Mouse (Mus musculus) megakaryocyte, embryonic 14.5 days (primary cell): ENCODE data around the gene Map1lc3b. TPM values are rescaled to one million over a fixed set of nuclear protein-coding genes. Genes with fewer than 3 reads are reported as not detected.

Source experiments
- H3K27me3 ChIP-seq: replicated peaks from 2 replicates; pipeline ENCODE3; 2012; ENCODE audit warnings: inconsistent platforms
- H3K36me3 ChIP-seq: replicated peaks from 2 replicates; pipeline ENCODE3; 2012; ENCODE audit warnings: low read length, inconsistent platforms, mixed read lengths
- H3K4me1 ChIP-seq: 2 replicates; pipeline ENCODE4 v1.6.1; 2012; ENCODE audit warnings: inconsistent platforms
- H3K4me3 ChIP-seq: replicated peaks from 2 replicates; pipeline ENCODE3; 2012; ENCODE audit warnings: moderate library complexity, mild to moderate bottlenecking, inconsistent platforms
- H3K9me3 ChIP-seq: 2 replicates; pipeline ENCODE4 v1.6.1; 2012; ENCODE audit warnings: inconsistent platforms
- FLI1 ChIP-seq: IDR thresholded peaks from 2 replicates; pipeline ENCODE4 v1.6.1; 2012; ENCODE audit warnings: low read length, inconsistent platforms, mixed read lengths
- GATA1 ChIP-seq: IDR thresholded peaks from 3 replicates; pipeline ENCODE4 v1.6.1; 2012; ENCODE audit warnings: mixed read lengths, low read length, inconsistent platforms, borderline replicate concordance
- polyA plus RNA-seq: library from polyadenylated mRNA; stranded (reverse); fragments of >175 nt; gene quantifications from 2 replicates; pipeline ENCODE4 v1.2.3, GENCODE M21; 2012; ENCODE audit warnings: low replicate concordance; ENCODE audit not compliant: insufficient read depth

Gene Map1lc3b
- 62.1 and 147 TPM in 2 replicates for polyA plus RNA-seq

DNA sequence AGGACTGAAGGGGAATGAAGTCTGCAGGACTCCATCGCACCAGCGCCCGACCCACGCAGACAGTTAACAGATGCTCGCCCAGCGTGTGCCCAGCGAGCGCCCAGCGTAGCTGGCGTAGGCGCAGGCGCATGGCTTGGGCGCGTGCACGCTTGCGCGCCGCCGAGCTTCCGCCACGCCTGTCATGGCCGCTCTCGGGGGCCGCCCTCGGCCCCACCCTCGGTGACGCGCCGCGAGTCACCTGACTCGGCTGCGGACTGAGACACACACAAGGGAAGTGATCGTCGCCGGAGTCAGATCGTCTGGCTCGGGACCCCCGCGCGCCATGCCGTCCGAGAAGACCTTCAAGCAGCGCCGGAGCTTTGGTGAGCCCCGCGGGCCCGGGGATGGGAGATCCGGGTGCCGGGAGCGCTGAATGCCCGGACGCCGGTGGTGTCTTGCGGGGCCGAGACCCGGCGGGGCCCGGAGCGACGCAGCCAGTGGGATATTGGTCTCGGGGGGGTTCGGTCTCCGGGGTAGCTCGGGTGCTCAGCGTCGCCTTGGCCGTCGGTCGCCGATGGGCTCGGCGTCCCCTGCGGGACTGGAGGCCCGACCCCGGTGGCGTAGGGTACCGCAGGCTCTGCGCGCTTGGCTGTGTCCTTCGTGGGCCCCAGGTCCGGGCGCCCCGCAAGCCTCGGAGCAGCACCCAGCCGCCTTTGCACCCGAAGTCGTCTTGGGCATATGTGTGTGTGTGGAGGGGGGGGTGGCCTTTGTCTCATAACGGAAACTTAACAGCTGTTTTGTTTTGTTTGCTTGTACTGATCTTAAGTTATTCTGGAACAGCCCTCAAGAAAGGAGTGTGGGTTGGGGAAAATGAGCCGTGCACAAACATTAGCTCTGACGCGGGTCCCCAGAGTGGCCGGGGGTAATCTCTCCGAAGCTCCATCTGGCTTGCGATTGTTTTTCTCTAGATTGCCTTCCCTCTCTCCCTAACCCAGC is at the start of gene Map1lc3b:
TSS of gene Map1lc3b (plus strand) at position 159 of the 975 bp plus-strand sequence.
- Histone ChIP-seq H3K36me3 (peaks cover 39% of the 10 kb centered on the region), H3K4me3 (peak within 1 kb of the TSS; percentile 98), H3K27me3 (no peaks in the 10 kb centered on the region), H3K4me1 (peaks cover 54% of the 10 kb centered on the region), H3K9me3 (no peaks in the 10 kb centered on the region)
- TF ChIP-seq GATA1: no peak
- TF ChIP-seq FLI1: no peak

DNA sequence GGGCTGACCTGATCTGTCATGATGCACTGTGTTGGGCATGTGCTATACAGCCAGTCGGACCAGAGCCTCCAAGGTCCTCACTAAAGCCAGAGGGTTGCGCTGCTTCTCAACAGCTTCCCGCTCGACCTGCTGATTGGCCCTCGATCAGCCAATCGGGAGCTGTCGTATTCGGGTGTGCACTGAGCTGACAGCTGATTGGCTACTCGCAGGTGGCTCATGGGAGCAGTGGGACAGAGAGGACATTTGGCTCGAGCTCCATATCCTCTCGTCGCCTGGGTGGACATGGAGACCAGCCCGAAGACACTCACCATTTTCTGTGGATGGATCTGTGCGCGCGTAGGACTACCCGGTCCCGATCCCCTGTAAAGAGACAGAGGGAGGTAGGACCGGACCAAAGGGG is 48.3 kb upstream of the Map1lc3b start:
- Histone ChIP-seq H3K4me1 (peaks cover 3% of the 10 kb centered on the region; the same call in 1 of the 2 replicates), H3K4me3 (no peak overlapping the region), H3K9me3 (peaks cover 18% of the 10 kb centered on the region), H3K36me3 (no peaks in the 10 kb centered on the region), H3K27me3 (peaks cover 60% of the 10 kb centered on the region)
- no peak for TF ChIP-seq GATA1
- TF ChIP-seq FLI1: no peak

DNA sequence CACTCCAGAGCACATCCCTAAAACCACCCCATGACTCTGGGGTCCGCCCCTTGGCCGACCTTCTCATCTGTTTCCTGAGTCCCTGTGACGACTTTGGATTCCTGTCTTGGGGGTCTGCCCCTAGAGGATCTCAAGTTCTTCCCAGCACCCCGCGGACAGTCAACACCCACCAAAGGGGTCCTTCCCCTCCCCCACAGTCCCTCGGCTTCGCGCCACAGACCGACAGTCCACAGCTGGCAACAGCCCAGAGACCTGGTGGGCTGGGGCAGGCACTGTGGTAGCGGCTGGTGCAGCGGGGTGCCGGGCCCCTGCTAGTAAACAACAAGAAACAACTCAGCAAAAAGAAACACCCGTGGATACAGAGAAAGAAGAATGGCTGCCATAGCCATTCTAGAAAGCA is 47.3 kb upstream of the Map1lc3b start:
- Histone ChIP-seq H3K4me3 (no peak overlapping the region), H3K36me3 (no peaks in the 10 kb centered on the region), H3K4me1 (peaks cover 10% of the 10 kb centered on the region; the same call in 1 of the 2 replicates), H3K27me3 (peaks cover 63% of the 10 kb centered on the region), H3K9me3 (peaks cover 18% of the 10 kb centered on the region)
- TF ChIP-seq FLI1 (no peak), GATA1 (no peak)

DNA sequence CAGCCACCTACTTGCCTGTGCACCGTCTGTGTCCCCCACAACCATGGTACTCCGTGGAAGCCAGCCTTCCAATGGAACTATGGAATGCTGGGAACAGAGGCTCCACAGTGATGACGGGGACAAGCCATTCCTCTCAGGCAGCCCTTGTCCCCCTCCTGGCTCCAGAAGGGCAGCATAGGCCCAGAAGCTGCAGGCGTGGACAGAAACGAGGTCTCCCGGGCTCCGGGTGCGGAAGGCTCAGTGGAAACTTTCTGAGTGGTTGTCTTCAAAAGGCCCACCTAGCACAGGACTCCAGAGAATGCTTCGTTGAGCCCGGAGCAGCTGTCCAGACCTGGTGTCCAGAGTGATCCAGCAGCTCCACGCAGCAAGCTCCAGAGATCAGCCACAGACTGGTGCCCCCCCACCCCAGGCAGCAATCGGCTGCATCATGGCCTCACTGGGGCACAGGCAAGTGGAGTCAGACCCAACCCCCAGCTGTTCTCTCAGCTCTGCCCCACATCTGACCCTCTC is 45.8 kb upstream of the Map1lc3b start, which contains the start of gene 1700018B08Rik:
TSS of gene 1700018B08Rik (minus strand) at position 45 of the 510 bp plus-strand sequence.
- no peak for TF ChIP-seq FLI1
- TF ChIP-seq GATA1: no peak
- Histone ChIP-seq H3K9me3 (peaks cover 14% of the 10 kb centered on the region), H3K27me3 (peaks cover 60% of the 10 kb centered on the region), H3K4me1 (peaks cover 8% of the 10 kb centered on the region; the same call in 1 of the 2 replicates), H3K4me3 (no peak within 1 kb of the TSS), H3K36me3 (peaks cover 3% of the 10 kb centered on the region)

DNA sequence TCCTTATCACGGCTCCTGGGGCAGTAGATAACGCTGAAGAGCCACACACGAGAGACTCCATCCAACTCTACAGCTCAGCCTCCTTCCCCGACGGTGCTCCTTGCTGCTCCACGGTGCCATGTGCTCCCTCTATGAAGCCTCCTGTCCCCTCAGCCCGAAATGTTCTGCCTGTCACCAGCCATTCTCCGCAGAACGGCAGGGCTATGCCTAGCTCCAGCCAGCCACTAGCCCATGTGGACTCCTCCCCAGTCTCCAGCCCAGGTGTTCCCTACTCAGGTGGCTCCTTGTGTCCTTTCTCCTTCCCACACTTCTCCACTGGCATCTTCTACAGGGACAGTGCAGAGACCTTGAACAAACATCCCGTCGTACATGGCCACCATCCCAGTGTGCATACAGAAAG is 45.2 kb upstream of the Map1lc3b start:
- Histone ChIP-seq H3K4me1 (peaks cover 7% of the 10 kb centered on the region; the same call in 1 of the 2 replicates), H3K4me3 (no peak overlapping the region), H3K27me3 (peaks cover 55% of the 10 kb centered on the region), H3K9me3 (peaks cover 13% of the 10 kb centered on the region), H3K36me3 (peaks cover 9% of the 10 kb centered on the region)
- TF ChIP-seq FLI1 (no peak), GATA1 (no peak)

DNA sequence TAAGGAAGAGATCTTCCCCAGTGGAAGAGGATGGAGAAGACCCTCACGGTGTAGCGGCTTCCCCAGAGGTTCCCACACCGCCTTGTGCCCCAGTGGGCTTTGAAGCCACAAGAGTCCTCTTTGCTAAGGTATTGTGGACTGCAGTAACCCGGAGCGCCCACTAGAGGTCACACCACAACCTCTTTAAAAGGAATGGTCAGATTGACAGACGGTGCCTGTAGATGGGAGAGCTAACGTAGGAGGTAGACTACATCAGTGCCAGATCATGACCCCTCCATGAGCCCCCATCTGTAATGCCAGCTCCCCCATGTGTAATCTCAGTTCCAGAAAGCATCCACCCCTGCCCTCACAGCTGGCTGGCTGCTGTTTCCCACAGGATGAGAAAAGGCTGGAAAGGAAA is 43.0 kb upstream of the Map1lc3b start:
- Histone ChIP-seq H3K4me3 (peak overlapping the region; percentile 1), H3K27me3 (peaks cover 36% of the 10 kb centered on the region), H3K4me1 (peaks cover 7% of the 10 kb centered on the region; the same call in 1 of the 2 replicates), H3K36me3 (peaks cover 31% of the 10 kb centered on the region), H3K9me3 (peaks cover 8% of the 10 kb centered on the region)
- TF ChIP-seq GATA1 (no peak), FLI1 (no peak)

DNA sequence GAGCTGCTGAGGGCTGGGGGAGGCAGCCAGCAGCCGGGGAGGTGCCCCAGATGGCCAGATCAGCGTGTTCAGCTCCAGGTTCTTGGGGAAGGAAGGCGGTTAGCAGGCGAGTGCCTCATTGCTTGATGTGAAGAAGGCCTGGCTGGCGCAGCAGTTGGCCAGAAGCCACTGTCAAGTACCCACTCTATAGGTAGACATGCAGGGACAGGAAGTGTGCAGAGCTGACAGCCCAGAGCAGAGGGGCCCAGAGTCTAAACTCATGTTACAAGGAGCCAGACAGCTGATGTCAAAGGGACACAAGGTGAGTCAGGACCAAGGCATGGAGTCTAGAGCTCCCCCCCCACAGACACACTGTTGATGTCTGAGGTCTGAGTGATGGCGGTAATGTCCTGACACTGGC is 40.1 kb upstream of the Map1lc3b start:
- peaks cover 14% of the 10 kb centered on the region for H3K27me3 ChIP-seq
- peaks cover 15% of the 10 kb centered on the region; the same call in 1 of the 2 replicates for H3K4me1 ChIP-seq
- no peaks in the 10 kb centered on the region for H3K9me3 ChIP-seq
- H3K4me3 ChIP-seq: no peak overlapping the region
- peaks cover 60% of the 10 kb centered on the region for H3K36me3 ChIP-seq
- TF ChIP-seq GATA1 (no peak), FLI1 (no peak)

DNA sequence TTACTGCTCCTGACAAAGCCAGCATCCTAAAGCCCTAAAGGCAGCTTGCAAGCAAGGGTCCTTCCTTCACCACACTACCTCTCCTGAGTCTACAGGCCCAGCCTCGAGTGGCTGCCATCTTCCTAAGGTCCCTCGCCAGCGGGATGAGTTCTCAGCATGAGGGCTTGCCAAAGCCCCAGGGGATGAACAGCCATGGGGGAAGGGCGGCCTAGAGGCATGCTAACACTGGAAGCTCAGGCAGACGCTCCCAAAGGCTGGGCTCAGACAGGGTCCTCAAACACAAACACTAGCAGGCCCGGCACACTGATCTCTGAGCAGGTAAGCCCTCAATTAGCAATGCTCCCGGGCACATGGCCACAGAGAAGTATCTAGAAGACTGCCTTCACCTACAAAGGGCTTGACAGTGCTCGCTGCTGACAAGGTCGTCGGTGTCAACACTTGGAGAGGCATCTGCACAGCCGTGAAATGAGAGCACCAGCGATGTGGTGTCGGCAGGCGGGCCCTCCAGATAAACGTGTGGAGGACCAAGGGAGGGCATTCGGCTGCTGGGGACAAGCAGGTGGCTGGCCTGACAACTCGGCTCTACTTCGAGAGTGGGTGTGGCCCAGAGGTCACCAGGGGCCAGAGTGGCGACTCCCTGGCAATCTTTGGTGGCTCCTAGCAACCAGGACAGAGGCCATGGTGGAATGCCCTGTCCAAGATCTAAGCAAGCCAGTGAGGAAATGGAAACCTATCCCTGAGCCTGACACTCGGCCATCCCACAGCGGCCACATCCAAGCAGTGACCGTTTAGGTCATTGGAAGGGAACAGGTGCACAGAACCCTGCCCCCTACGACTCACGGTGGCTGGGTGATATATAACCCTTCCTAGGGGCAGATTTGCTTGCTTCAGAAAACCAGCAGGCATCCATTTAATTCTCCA is 38.8 kb upstream of the Map1lc3b start:
- Histone ChIP-seq H3K4me1 (peaks cover 15% of the 10 kb centered on the region; the same call in 1 of the 2 replicates), H3K27me3 (peaks cover 5% of the 10 kb centered on the region), H3K36me3 (peaks cover 71% of the 10 kb centered on the region), H3K9me3 (no peaks in the 10 kb centered on the region), H3K4me3 (no peak overlapping the region)
- TF ChIP-seq FLI1 (no peak), GATA1 (no peak)

DNA sequence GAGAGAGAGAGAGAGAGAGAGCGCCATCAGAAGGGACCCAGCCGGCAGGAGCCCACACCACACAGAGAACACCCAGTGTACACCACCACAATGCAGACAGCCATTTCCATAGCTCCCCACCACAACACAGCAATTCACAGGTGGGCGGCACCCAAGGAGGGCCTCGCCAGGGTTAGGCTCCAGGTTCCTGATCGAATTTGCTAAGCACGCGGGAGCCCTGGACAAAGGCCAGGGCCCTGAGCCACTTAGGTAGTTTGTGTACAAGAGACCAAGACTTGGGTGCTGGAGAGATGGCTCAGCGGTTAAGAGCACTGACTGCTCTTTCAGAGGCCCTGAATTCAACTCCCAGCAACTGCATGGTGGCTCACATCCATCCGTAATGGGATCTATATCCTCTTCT is 37.7 kb upstream of the Map1lc3b start:
- Histone ChIP-seq H3K27me3 (peaks cover 4% of the 10 kb centered on the region), H3K9me3 (no peaks in the 10 kb centered on the region), H3K4me1 (peaks cover 10% of the 10 kb centered on the region; the same call in 1 of the 2 replicates), H3K4me3 (no peak overlapping the region), H3K36me3 (peaks cover 77% of the 10 kb centered on the region)
- TF ChIP-seq FLI1 (no peak), GATA1 (no peak)
